Mouse (Mus musculus): ENCODE data around the gene Lgi2.

Lgi2 gene

DNA sequence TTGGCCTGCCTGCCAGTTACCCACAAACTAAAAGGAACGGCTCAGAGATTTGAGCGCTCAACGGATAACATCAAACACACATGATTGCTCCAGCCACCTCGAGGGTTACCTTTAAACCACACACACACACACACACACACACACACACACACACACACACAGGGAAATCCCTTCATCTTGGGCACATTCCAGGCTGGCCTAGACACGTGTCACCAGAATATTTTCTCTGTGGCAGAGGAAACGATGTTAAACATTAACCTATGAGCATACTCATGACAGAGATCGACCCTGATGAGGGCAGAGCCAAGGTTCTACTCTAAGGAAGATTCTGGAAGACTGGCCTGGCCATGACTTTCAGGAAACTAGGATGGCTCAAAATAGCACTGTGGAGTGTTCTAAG is 29.2 kb downstream of the Lgi2 start:
- no peak for DNase-seq (ENCODE audit: low spot score in 2 of 2)

DNA sequence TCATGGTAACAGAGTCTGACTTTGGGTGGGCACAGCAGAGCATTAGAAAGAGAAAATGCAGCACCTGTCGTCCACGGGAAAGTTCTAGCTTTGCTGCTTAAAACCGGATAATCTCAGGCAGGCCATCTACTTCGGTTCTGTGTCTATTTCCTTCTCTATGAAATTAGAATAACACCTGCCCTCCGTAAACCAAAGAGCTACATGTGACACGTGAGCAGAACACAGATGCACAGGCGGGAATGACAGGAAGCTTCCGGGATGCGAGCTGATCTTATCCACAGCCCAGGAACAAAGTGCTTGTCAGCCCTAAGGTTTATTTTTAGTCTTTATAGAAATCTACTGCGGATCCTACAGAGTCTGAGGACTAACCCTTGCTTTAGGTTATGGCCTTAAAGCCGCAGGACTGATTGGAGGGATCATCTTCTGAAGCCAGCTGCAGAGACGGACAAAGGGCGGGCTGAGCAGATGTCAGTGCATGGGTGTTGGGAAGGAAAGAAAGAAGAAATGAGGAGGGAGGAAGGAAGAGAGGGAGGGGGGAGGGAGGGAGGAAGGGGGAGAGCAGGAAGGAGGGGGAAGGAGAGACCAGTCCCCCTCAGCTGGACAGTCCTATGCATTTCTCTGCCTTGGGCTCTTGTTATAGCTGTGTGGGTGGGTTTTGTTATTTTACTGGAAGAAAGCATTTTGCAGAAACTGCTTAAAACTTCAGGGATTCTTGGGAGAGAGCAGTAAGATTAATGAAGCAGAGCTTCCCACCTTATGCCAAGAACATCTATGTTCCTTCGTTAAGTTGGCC is 31.3 kb downstream of the Lgi2 start:
- DNase-seq (ENCODE audit: low spot score in 2 of 2): no peak

DNA sequence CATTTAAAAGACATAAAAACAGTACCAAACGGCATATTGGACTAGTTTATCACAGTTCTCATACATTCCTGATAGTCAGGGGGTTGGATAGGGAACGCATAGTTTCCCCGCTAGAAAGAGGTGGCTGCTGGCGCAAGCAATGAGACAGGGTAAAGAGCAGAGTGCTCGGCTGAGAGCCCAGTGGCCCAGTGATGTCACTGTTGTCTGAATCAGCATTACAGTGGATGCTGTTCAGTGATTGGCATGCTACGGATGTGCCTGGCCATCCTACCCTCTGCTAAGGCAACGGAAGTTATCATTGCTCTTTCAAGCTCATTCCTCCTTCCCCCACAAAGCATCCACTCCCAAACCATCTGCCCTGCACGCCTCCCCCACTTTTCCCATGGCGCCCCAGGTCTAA is 32.6 kb downstream of the Lgi2 start:
- DNase-seq (ENCODE audit: low spot score in 2 of 2): no peak

DNA sequence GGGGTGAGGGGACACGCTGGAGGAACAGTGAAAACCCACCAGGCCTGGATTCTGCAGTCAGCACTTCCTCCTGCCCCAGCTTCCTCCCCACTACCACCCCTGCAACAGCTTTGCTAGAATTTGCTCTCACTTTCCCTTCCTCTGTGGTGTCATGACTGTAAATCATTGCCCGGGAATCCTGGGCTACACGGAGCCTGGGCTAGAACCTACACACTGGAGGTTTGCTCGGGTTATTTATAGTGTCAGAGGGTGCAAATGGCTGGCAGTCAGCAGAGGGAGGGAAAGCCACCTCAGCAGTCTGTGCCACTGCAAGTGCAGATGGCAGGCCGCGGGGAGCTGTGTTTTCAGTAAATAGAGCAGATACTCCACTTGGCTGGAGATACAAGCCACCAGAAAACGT is 37.7 kb downstream of the Lgi2 start:
- no peak for DNase-seq (ENCODE audit: low spot score in 2 of 2)

DNA sequence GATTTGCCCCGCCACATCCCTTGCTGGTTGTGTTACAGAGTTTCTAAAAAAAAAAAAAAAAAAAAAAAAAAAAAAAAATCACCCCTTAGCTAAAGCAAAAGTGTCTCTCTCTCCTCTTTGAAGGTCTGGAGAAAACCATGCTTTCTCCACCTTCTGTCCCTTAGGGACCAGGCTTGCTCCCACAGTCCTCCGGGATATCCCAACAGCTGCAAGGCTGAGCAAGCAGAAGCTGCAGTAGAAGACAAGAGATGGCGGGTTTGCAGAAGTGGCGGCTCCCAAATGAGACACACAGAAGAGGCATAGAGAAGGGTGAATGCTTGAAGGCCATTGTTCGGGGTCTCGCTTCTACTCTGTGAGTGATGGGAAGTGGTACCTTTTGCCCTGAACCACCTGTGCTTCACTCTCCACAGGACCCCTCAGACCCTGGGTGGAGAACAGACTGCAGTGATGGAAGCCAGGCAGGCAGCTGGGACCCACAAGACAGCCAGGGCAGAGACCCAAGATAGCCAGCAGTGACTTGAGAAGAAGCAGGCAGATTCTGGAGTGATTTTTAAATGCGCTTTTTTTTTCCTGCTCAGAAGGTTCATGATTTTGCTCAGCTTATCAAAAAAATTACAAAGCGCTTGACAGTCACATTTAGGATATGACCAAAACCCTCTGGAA is 39.8 kb downstream of the Lgi2 start:
- no peak for DNase-seq (ENCODE audit: low spot score in 2 of 2)

DNA sequence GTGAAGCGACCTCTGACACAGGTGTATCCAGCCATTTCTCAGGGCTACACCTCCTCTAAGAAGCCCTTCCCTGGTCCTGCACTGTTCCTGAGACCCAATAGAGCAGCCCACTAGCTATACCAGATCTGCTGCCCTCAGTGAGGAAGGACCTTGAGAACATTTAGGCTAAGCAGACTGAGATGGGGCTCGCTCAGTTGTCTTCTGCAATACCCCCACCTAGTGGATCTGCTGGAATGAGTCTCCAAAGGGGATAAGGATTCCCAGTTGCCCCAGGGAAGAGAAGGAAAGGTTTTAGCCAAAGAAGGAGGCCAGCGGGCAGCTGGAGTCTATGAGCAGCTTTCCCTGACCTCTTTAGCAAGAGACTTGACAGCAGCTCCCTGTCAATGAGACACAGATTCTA is 42.1 kb downstream of the Lgi2 start:
- DNase-seq (ENCODE audit: low spot score in 2 of 2): no peak

DNA sequence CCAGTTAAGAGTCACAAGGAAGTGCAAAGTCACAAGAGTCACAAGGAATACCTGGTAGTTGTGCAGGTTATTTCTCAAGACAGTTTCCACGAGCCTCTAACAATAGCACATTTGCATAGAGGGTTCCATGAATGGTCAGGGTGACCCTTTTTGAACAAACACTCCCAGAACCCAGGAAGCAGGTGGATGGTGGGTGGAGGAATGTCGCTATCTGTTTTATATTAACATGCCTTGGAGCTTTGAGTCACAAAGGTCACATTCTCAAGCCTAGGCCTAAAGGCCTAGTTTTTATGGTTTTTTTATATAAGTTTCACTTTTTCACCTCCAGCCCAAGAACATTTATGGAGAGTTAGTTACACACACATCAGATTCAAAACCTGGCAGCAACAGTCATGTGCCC is 46.3 kb downstream of the Lgi2 start:
- DNase-seq (ENCODE audit: low spot score in 2 of 2): no peak

DNA sequence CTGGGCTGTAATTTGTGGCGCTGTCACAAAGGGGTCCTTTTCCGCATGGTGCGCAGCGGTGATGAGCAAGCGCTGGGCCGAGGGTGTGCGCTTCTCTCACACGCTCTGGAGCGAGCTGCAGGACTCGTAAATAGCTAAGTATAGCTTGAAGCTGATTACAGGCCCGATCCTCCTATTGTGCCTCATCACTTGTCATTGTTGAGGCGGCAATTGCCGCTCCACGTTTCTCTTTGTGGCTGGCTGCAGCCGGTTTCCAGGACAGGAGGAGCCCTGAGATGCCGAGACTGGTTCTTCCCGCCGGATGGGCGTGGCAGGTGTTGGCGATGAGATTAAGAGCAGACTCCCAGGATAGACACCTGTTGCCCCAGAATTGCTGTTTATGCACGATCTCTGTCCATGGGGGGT is 50.2 kb downstream of the Lgi2 start:
- DNase-seq (ENCODE audit: low spot score in 2 of 2): no peak

DNA sequence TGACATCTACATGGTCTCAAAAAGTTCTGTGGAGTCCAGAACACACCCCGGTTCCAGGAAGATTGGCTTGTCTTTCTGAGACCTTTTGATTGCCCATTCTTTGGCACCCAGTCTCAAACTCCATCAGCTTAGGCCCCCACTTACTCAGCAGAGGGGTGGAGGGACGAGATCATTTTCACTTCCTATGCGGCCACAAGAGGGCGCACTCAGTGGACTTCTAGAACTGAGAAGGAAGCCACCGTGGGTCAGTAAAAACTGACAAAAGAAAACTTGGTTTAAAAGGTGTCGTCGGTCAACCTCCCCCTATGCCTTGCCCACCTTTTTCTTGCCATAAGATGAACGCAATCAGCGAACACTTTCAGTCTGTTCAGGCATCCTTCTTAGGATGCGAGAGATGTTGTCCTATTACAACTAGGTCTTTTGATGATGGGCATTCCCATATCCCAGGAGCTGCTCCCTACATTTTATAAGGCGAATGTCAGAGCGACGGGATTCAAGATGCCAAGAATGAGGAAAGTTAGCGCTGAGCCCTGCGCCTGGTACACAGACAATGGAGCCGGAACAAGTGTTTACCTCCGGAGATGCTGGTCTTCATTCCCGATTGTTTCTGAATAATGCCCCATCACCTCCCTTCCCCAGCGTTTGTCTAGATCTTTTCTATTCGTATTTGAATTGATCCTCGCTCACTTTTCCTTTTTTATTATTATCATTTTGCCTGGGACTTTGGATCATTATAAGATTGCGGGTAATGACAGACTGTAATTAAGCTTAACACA is 50.8 kb downstream of the Lgi2 start:
- DNase-seq (ENCODE audit: low spot score in 2 of 2): peak; percentile 17 to 44

DNA sequence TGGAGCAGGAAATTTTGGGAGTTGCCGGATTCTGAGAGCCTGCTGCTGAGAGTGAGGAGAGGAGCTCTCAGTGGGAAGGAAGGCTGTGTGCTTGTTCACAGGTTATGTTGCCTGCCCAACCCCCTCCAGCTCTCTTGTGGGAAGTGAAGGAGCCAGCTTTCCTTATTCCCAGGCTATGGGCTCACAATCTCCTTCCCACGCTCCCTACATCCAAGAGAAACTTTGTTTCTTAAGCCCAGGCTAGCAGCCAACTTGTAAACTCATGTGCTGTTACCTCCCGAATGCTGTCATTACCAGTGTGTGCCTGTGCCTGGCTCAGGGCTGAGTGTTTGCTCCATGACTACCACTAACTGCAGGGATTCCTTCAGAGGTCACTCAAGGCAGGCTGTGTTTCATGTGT is 55.2 kb downstream of the Lgi2 start:
- DNase-seq (ENCODE audit: low spot score in 2 of 2): no peak

DNA sequence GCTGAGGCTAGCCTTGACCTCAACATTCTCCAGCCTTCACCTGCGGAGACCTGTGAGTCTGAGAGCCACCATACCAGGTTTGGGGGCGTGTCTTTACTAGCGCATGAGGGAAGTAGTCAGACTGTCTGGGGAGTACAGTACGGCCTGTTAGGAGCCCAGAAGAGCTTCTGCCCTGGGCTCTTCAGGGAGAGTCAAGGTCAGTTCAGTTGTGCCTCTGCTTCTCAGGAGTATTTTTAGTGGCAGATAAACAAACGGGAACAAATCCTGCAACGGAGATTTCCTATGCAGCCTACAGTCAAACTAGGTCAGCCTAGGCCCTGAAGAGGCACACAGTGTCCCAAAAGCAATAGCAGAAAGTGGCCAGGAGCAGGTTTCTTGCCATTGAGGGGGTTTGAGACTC is 56.8 kb downstream of the Lgi2 start:
- no peak for DNase-seq (ENCODE audit: low spot score in 2 of 2)

DNA sequence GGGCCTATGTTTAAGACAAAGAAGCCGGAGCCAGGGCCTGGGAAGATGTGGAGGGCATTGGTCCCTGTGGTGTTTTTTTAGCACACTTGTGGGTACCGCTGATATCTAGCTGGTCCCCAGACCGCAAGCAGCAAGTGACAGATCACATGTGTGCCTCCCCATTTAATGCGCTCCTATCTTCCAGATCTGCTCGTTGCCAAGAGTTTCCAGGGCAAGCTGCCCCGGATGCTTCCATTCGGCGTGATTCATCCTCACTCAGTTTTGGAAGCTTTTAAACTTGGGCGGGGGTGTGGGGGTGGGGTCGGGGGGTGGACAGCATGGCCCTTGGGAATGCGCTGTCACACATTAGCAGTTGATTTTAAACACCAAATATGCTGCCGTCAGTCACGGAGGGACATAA is 61.6 kb downstream of the Lgi2 start:
- no peak for DNase-seq (ENCODE audit: low spot score in 2 of 2)

DNA sequence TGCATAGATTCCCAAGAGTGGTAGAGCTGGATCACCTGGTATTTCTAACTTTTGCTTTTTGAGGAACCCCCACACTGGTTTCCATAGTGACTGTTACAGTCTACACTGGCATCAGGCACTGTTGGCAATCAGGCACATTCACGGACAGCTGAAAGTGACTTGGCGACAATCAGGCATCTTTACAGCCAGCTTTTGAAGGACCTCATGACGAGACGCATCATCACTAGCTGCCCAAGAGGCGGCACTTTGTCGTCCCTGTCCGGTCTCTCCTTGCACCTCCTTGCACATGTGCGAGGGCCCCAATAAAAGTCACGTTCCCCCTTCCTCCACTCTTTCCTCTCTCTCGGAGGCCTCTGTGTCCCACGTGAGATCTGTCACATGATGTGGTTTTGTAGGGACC is 62.1 kb downstream of the Lgi2 start:
- DNase-seq (ENCODE audit: low spot score in 2 of 2): no peak

DNA sequence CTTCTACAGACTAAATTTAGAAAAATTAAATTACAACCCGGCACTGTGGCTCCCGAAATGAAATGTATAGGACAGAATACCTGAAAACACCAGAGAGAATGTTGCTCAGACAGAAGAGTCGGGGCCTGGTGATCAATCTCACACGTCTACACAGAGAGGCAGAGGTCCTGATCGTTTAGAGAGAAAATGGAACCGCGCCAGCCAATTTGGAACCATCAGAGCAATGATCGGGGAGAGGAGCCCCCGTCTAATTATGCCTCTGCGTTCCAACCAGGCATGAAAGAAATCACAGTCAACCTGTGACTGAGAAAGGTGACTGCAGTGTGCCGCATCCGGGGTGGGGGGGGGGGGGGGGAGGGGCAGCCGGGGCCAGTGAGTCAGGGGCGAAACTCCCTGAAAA is 70.6 kb downstream of the Lgi2 start:
- no peak for DNase-seq (ENCODE audit: low spot score in 2 of 2)

DNA sequence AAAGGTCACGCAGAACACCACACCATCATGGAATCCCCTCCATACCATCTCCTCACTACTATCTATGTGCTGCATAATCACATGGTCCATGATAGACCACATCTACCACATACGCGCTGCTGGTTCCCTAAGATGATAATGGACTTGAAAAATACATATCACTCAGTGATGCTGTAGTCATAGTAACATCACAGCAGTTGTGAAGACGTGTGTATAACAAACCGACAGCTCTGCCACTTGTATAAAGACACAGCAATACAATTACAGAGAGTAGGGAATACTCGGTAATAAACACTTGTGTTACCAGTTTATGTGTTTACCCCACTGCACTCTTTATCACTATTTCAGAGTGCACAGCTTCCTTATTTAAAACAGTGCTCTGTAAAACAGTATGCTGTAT is 74.8 kb downstream of the Lgi2 start:
- DNase-seq (ENCODE audit: low spot score in 2 of 2): no peak

DNA sequence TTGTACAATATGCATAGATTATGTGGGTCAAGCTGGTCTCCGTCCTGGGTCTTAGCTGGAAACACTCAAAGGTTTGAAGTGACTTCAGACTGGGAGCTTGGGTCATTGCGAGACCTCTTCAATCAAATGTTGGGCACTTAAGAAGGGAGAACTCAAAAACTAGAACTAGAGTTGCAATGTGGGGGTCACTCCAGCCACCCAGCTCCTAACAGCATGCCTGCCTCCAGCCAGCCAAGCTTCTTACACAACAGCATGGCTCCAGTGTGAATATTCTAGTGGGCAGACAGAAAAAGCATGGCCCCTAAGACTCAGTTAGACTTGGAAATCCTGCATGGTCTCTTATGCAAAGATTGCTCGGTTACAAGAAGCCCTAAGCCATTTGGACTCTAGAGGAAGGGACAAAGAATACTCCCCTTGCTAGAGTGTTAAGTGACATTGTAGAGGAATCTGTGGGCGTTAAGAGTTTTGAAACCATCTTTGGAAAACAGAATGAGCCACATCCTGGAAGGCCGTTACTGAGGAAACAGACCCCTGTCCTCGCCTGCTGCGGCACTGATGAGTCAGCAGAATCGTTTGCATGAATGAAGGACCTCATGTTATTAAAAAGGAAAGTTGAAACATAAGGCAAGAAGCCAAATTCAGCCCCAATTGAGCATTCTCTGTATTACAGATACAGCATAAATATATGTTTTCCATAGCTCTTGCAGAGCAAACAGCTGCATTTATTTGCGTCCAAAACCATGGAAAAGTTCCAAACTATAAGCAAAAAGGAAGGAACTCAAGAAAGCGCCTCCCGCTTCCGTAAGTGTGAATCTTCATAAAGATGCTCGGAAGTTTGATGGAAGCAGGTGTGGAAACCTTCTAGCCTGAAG is 78.5 kb downstream of the Lgi2 start:
- no peak for DNase-seq (ENCODE audit: low spot score in 2 of 2)
